Mouse (Mus musculus) kidney, adult 8-10 months (tissue): ENCODE results near the gene Aldh1l2.
"Not testable (repeated sequence)": the region's sequence is repeated elsewhere in the genome, so short reads cannot be mapped to it uniquely, and the experiment has no call there.

ENCODE experiments used
- DNase-seq, 2 experiments: peaks; one replicate each; pipeline ENCODE4 v3.0.0; 2022

Gene Aldh1l2

GRCm38 (mm10) chr10:83533910-83534283 lies at the start of gene Aldh1l2:
Aldh1l2 (minus strand) TSS chr10:83534140.
- peak; percentile 85 to 86 for DNase-seq

DNA sequence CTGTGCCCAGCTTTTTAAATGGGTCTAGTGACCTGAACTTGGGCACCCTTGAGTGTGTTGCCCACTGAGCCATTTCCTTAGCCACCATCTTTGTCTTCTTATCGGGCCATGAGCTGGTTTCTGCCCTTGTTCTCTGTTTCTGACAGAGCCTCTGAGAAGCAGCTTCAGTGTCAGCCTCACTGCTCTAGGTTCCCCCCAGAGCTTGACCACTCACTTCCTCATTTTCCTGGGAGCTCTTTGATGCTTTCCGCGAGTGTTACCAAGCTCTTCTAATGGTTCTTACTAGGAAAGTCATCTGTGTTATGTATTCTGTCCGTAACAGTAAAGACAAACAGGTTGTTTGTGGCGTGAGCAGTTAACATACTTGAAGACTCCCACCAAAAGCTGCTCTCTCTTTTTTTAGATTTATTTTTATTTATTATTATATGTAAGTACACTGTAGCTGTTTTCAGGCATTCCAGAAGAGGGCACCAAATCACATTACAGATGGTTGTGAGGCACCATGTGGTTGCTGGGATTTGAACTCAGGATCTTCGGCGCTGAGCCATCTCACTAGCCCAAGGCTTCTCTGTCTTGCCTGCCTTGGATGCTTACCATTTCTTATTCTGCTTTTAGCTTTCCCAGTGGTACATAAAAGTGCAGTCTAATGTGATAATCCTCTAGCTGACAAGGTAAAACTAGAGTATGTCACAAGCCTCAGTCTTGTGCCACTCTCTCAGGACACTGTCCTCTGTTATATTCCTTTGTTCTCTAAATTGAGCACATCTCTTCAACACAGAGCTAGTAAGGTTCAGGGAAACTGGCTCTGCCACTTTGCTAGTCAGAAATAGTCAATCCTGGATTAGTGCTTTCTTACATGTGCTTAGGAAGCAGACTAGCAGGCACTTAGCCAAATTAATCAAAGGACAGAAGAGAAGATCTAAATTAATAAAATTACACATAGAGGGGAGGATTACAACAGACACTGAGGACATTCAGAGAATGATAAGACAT lies 31.8 kb upstream of the Aldh1l2 start:
- DNase-seq = no peak

DNA sequence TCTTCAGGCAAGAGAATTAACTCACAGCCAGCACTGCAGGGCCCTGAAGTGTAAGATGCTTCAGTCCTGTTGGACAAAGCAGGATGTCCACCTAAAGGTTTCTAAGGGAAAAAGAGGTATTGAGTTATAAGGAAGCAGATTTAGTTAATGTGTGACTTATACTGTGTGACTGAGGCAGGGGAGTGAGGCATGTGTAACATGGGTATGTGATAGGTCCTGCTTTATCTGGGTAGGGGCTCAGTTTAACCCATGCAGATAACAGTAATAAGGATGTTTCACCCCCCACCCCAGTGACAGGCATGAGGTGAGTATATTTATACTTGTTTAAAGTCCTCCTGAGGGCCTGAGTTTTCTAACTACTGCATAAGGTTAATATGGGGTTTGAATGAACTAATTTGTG lies 29.1 kb upstream of the Aldh1l2 start:
- no peak for DNase-seq

- DNase-seq = no peak
These were observed 11.4 kb upstream of the Aldh1l2 start for GRCm38 (mm10) chr10:83545341-83545740.

- no peak for DNase-seq
These were observed 10.2 kb upstream of the Aldh1l2 start for GRCm38 (mm10) chr10:83544103-83544479.

GRCm38 (mm10) chr10:83543439-83544102 lies 9.6 kb upstream of the Aldh1l2 start, which contains the start of gene Washc4:
Washc4 (plus strand) TSS chr10:83543752.
- peak; percentile 93 to 95 for DNase-seq

GRCm38 (mm10) chr10:83542241-83542640 lies 8.3 kb upstream of the Aldh1l2 start:
- no peak for DNase-seq

- no peak for DNase-seq
These were observed 6.2 kb upstream of the Aldh1l2 start for GRCm38 (mm10) chr10:83540092-83540491.

GRCm38 (mm10) chr10:83539311-83539980 lies 5.5 kb upstream of the Aldh1l2 start:
- DNase-seq = no peak

DNA sequence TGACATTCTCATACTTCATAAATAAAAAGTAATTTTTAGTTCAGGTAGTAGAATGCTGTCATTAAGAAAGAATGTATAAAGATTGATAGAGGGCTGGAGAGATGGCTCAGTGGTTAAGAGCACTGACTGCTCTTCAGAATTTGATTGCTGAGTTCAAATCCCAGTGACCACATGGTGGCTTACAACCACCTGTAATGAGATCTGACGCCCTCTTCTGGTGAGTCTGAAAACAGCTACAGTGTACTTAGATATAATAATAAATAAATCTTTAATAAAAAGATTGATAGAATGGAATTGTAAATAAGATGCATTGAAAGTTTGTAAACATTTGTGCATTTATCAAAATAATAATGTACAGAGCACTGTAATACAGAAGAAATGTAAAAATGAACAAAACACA lies 2.5 kb upstream of the Aldh1l2 start:
- DNase-seq = no peak

DNA sequence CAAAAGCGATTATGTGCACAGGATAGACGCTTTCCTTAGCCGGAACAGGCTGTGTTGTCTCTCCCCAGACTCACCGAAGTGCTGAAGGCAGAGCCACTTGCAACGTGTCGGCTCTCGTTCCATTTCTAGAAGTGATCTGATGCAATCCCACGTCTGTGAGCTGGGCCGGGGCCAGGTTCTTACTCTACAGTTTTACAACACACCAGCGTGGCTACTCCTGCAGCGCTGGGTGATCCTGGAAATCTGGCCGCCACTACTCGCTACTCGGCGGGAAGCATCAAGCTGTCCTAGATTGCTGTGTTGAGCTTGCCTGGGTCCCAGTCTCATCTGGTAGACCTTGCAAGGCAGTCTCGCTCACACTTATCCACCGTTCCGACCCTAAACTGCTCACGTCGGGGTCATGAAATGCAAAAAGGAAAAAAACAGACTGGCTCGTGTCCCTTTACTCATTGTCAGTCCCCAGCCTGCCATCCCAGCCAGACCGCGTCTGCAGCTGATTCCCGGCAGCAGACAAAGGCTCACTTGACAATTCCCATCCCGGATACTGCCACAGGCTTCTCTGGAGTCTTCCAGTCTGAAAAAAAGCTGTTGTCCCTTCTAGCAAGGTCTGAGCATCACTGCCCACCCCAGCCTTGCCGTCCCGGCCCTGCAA lies 556 bp downstream of the Aldh1l2 start:
- peak in 1 of 2 experiments; percentile 11 for DNase-seq

DNA sequence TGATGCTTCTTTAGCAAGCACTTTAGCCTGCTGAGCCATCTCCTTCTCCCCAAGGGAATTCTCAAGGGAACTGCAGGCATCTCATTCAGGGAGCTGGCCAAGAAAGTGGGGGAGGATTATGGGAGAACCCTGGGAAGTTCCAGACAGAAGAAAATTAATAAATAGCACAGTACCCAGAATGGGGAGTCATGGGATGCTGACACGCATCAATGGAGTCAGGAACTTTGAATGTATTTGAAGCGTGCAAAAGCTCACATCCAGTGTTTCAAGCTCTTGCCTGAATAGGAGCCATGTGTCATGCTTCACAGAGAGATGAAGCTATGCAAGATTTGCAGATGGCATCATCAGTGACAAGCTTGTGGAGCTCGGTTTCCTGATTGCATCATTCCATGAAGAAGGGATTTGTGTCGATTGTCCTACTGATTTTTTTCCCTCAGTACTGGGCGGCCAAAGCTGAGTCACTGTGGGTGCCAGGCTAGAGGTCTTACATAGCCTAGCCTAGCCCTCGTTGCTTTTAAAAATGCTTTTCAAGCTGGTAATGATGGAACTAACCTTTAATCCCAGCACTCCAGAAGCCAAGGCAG lies 3.5 kb downstream of the Aldh1l2 start:
- no peak for DNase-seq

GRCm38 (mm10) chr10:83524238-83524637 lies 9.7 kb downstream of the Aldh1l2 start:
- not testable (repeated sequence) for DNase-seq

GRCm38 (mm10) chr10:83520990-83521389 lies 12.9 kb downstream of the Aldh1l2 start:
- no peak for DNase-seq

GRCm38 (mm10) chr10:83513736-83514135 lies 20.2 kb downstream of the Aldh1l2 start:
- no peak for DNase-seq

DNA sequence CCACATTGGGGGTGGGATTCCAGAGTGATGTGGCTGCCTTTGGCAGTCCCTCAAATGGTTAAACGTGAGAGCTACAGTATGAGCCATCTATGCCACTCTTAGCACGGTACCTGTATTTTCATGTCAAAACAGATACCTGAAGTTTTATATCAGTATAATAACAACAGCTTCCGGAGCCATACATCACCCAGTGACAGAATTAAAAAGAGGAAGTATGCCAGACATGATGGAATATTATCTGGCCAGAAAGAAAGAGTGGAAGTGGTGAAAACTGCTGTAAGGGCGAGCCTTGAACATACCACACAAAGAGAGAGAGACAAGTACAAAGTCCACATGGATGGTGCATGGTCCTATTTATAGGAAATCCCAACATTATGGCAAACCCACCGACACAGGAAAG lies 22.6 kb downstream of the Aldh1l2 start:
- DNase-seq = no peak

GRCm38 (mm10) chr10:83508962-83509660 lies 24.8 kb downstream of the Aldh1l2 start:
- DNase-seq = peak; percentile 17 to 50

DNA sequence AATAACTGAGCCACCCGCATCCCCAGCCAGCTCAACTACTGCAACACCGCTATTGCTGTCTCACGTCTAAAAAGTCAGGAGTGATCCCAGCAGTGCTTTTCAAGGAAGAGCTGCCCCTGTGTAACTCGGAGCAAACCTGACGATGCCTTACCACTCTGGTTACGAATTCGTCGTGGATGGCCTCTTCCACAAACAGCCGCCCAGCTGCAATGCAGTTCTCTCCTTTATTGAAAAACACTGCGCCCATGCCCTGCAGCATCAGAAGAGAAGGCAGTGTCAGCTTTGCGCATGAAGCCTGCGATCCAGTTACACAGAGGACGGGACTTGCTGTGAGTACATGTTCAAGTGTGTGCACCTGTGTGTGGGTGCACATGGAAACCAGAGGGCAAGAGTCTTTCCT lies 36.6 kb downstream of the Aldh1l2 start:
- no peak for DNase-seq

DNA sequence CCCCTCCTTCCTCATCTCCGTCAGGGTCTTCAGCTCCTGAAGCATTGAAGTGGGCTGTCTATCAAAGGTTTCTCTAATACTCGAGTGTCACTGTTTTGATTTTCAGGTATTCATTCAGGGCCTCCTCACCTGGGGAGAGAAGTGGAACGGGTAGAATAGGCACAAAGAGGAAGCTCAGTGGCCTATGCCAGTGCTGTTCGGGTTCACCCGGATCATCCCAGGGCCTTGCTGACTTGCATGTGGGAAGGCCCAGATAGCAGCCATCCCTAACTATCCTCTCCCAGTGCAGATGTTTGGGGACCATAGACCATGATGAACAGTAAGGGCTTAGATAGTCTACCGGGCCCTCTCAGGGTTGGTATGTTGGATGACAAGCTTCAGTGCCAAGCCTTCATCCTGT lies 43.4 kb downstream of the Aldh1l2 start:
- DNase-seq = no peak

DNA sequence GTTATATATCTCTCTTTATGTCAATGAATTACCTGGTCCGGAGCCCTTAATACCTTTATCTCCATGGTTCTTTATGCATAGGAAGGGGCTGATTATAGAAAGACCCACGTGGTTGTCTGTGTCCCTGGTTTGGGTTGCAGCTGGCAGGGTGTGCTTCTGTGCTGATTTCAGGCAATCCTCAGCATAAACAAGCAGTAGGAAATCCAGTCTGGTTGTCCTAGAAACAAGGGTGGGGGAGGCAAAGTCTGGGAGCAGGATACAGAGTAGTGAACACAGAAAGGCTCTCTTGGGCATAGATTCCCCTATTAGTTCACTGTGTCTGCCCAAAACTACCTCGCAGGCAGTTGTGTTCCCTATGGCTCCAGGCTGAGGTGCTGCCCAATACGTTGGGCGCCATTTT lies 56.7 kb downstream of the Aldh1l2 start:
- no peak for DNase-seq

DNA sequence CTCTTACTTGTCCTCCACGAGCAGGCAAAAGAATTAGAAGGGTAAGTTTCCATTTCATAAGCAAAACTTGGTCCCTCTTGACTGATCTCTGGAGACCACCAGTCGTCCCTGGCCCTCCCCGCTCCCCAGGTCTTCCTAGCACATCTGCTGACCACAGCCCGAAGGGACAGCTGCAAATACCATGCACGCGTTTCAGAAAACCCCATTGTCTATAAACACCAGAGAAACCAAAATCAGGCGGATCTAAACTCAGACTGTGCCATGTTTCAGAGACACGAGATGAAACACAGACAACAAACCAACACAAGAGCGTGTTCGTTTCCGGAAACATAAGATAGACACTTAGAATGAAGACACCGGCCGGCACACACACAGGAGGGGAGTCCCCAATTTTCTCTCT lies 58.7 kb downstream of the Aldh1l2 start:
- no peak for DNase-seq

DNA sequence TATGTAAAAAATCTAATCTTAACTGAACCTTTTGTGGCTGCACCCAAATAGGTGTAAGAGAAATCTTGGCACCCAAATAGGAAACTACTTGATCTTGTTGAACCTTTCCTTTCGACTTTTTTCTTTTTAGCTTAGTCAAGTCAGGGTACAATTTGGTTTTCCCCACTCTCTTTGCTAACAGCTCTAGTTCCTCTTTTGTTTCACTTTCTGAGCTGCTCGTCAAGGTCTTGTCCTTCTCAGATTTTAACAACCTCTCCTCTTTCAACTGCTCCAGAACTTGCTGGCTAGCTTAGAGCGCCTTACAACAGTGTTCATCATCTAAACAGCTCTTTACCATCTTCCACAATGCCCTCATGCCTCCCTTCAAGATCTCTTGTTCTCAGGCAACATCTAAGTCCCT lies 76.4 kb downstream of the Aldh1l2 start:
- DNase-seq = no peak
